Mouse (Mus musculus) adrenal gland, postnatal 10 days (tissue): Measurements from ENCODE around the gene Cacna1d. TPM values are rescaled to one million over a fixed set of nuclear protein-coding genes. Genes with fewer than 3 reads are reported as not detected.

ENCODE experiments used
- DNase-seq: peaks from one replicate; pipeline ENCODE4 v3.0.0; 2021; ENCODE audit warnings: mixed read lengths
- total RNA-seq, 2 experiments: library from RNA; stranded (reverse); gene quantifications; 2 replicates each; pipeline ENCODE4 v1.2.3; 2021

Gene Cacna1d
- total RNA-seq, 2 experiments from 2014 or later = 11.5 to 17.3 TPM

DNA sequence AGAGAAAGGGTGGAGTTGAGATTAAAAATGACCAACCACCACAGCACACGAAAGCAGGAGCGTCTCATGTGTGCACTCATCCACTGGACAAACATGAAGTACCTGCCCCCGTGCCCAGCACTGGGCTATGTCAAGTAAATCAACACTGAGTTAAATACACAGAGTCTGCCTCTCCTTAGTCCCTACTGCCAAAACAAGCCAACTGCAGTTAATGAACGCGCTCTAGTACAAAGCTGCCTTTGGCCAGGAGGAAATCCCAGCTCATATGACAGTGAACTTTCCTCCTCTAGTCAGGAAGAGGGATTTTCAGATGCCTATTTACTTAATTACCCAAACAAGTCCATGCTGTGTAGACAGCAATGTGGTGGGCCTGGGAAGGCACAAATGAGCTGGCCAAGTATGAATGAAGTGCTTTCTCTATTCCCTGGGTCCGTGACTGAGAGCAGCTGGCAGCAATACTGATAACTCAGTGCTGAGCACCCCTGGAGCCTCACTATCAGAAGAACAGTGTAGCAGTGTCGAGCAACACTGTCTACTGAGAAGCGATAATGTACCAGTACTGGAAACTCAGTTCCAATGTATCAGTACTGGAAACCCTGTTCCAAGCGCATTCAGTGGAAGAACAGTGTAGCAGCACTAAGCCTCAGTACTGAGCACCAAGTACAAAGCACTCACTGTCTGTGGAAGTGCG is 229.5 kb downstream of the Cacna1d start:
- DNase-seq = no peak

DNA sequence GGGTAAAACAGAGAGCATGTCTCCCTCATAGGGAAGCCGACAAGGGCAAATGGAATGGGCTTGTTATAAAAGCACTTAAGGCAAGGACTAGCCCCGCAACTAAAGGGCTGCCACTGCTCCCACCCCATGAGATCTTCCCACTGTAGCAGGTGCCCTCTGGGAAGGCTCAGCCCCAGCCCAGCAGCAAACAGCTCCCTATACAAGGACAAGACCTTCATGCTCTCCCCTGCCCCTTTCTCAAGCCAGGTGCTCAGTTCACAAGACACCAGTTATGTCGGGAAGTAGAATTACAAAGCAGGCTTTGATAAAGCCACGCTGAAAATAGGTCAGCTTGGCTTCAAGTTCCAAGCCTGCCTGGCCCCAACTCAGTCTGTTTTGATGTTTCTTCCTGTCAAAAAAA is 233.6 kb downstream of the Cacna1d start:
- no peak for DNase-seq

DNA sequence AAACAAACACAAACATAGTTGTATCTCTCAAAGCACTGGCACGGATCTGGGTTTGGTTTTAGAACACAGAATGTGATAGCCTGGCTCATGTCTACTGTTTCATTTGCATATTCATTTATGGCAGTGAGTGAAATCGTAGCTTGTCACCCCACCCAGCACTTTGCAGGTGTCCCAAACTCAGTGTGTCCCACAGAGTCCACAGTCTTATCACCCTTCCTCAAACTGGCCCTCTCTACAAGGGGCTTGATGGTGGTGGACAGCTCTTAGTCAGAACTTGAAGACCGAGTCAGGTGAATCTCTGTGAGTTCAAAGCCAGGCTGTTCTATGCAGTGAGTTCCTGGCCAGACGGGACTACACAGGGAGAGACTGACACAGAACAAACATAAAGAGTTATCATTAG is 234.8 kb downstream of the Cacna1d start:
- no peak for DNase-seq

GRCm38 (mm10) chr14:30255701-30256400 is 235.4 kb downstream of the Cacna1d start:
- DNase-seq = peak; percentile 22

GRCm38 (mm10) chr14:30254776-30255175 is 236.5 kb downstream of the Cacna1d start:
- no peak for DNase-seq

GRCm38 (mm10) chr14:30252824-30253223 is 238.4 kb downstream of the Cacna1d start:
- DNase-seq = no peak

DNA sequence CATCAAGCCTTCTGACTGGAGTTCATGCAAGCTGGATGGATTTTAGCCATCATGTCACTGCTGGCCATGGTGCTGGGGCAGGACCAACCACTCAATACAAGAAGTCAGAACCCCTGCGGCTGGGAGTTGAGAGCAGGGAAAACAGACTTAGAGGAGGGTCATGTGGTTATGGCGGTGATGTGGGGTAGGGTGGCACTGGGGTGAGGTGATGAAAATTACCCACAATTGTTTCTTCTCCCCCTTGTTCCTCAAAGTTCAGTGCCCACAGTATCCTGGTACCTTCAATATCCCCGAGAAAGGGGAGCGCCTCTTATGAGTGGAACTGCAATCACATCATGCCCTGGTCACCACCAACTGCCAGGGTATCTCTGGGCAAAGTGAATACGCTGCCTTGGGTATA is 239.9 kb downstream of the Cacna1d start:
- DNase-seq = no peak

DNA sequence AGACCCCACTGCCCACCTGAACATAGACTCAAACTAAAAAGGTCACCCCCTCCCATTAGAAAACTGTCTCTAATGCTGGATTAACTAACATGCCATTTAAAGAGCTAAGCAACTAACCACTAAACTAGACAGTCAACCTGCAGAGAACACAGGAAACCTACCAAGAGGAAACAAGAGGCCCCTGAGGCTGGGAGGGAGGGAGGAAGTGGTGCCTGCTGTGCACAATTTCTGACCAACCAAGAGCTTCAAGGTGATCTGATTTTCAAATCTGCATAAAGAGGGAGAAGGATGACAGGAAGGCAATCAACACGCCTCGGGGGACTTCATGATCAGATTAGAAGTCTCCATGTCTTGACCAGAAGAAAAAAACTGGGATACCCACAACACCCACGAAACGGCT is 241.7 kb downstream of the Cacna1d start:
- DNase-seq = no peak

DNA sequence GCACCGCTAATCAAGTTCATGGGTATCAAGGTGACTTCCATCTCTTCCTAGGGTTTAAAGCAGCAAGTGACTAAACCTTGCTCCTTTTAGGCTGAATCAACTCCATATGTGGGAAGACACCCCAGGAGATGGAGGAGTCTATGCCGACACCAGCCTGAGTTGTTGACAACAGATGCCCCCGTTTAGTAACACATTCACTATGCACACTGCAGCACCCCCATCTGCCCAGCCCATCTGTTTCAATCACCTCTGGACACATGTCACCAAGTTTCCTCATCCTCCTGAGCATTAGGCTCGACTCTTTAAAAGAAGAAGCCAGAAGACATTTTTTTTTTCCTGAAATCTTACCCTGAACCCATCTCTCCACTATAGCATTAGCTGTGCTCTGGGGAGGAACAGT is 242.4 kb downstream of the Cacna1d start:
- DNase-seq = no peak

- no peak for DNase-seq
Observed at GRCm38 (mm10) chr14:30248121-30248520, 243.1 kb downstream of the Cacna1d start.

- no peak for DNase-seq
Observed at GRCm38 (mm10) chr14:30247606-30248005, 243.6 kb downstream of the Cacna1d start.

- DNase-seq = no peak
Observed at GRCm38 (mm10) chr14:30244776-30245175, 246.5 kb downstream of the Cacna1d start.

DNA sequence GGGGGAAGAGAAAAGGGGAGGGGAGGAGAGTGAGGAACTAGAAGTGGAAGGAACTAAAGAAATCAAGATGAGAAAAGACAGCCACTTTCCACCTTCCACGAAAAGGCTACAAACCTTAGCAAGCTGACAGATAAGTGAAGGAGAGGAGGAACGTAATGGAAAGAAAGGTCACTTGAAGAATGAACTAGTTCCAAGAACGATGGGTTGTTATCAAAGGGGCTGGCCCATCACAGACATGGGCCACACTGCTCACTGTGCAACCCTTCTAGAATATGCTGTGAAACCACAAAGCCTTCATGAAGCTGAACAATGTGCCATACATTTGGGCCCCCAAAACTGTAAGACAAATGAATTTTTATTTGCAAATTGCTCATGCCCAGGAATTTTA is 248.4 kb downstream of the Cacna1d start:
- no peak for DNase-seq

- no peak for DNase-seq
Observed at GRCm38 (mm10) chr14:30242166-30242817, 249.0 kb downstream of the Cacna1d start.

GRCm38 (mm10) chr14:30240916-30241515 is 250.2 kb downstream of the Cacna1d start:
- DNase-seq = no peak

DNA sequence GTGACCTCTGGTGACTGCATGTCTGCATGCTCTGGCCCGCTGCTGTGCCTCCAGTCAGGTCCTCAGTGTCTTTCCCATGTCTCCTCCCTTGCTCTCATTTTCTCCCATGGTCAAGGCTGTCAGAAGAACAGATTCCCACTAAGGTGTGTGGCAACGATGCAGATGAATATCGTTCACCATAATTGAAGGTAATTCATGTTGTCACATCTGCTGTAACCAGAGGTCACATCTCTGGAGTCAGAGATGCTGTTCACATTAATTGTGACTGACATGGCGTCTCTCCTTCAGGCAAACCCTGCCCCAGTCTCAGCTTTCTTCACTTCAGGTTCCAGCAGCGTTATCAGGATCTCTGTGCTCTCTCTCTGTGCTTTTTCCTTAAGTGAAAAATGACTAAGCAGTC is 252.4 kb downstream of the Cacna1d start:
- no peak for DNase-seq

- peak; percentile 56 for DNase-seq
Observed at GRCm38 (mm10) chr14:30225161-30225560, 266.1 kb downstream of the Cacna1d start.

- DNase-seq = no peak
Observed at GRCm38 (mm10) chr14:30222101-30222500, 269.2 kb downstream of the Cacna1d start.

GRCm38 (mm10) chr14:30219851-30220250 is 271.4 kb downstream of the Cacna1d start:
- no peak for DNase-seq

GRCm38 (mm10) chr14:30218114-30218513 is 273.1 kb downstream of the Cacna1d start:
- peak; percentile 83 for DNase-seq

DNA sequence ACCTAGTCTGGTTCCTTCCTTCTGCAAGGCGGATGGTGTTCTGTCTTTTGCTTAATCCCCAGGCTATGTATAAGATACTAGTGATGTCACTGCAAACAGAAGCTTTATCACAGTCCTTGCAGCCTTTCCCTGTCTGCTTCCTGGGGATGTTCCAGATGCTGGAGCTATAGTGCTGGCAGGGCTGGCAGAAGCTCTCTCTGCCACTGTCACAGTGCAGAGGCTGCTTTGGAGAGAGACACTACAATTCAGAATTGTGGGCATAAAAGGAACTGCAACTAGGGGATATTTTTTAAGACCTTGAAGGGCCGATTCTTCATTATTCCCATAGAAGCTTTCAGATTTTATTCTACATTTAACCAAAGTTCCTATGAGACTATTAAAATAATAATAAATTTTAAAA is 274.1 kb downstream of the Cacna1d start:
- no peak for DNase-seq

- no peak for DNase-seq
Observed at GRCm38 (mm10) chr14:30208156-30208555, 283.1 kb downstream of the Cacna1d start.

- no peak for DNase-seq
Observed at GRCm38 (mm10) chr14:30205821-30206220, 285.4 kb downstream of the Cacna1d start.
